Mouse (Mus musculus): Measurements from ENCODE around the gene Defb21. TPM values are rescaled to one million over a fixed set of nuclear protein-coding genes. Genes with fewer than 3 reads are reported as not detected.

Gene Defb21
- polyA plus RNA-seq (2012; rRNA removed) = not detected in 2 replicates

DNA sequence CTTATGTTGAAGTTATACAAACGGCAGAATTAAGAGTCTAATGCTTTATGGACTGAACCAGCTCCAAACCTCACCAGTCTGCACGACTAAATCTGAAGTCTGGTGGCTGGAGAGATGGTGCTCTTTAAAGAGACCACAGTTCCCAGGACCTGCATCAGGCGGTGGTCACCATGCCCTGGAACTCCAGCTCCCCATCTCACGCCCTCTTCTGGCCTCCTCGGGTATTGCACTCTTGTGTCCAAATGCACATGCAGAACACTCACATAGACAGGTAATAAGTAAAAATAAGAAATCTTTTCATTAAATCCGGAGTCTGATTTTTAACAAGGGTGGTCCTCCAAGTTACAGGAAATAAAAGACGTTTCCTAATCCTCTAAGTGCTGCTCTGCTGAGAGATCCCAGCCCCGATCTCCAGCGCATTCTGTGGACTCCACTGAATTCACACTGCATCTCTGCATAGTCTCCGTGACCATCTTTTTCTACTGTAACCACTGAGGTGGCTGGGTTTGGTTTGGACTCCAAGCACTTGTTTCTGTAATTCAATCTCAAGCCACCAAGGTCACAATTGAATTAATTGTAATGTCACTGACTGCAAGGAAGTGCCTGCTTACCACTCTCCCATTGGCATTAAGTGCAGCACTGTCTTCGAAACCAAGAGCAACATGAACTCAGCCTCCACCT lies at the start of gene Defb21:
TSS of gene Defb21 (plus strand) at position 631 of the 681 bp plus-strand sequence.

DNA sequence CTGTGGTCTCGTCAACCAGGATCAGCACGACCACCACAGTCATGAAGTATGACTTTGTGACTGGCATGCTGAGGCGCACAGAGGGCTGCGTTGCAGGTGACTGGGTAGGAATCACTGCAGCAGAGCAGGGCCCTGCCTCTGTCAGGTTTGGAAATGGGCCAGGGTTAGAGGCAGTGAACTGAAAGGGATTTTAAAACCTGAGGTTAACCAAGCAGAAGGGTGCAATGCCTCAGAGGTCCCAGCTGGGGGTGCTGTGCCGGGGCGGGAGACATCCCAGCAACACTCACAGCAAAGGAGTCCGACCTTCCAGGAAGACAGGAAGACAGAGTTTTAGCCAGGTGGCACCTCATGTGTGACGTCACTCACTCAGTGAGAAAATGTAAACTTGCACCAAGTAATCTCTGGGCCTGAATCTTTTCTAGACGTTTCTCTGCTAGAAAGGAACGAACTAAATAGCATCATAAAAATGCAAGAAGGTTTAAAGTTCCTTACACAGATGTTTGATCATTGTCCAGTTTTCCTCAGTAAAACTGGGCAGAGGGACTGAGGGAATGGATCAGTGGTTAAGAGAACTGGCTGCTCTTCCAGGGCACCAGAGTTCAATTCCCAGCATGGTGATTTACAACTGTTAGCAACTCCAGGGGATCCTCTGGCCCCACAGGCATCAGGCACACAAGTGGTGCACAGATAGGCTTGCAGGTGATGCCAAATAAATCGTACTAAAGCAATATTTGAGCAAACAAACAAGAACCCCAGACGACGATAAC lies 32.4 kb upstream of the Defb21 start, which contains the start of gene Defb29:
TSS of gene Defb29 (minus strand) at position 155 of the 767 bp plus-strand sequence.

DNA sequence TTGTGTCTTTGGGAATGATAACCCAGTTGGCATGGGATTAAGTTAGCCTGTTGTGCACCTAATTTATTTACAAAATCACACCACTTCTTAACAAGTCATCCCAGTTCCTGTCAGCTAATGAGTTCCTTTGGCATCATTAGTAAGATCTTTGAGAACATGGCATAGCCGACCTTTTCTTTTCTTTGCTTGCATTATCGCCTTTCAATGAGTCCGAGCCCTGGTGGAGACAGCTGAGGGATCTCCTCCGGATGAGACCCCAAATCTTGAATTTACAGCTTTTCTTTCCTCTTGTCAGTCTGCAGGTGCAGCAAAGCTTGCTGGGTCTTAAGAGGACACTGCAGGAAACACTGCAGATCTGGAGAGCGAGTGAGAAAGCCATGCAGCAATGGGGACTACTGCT lies 3.5 kb upstream of the Defb21 start, which contains the start of gene Gm17416:
TSS of gene Gm17416 (plus strand) at position 301 of the 400 bp plus-strand sequence.

DNA sequence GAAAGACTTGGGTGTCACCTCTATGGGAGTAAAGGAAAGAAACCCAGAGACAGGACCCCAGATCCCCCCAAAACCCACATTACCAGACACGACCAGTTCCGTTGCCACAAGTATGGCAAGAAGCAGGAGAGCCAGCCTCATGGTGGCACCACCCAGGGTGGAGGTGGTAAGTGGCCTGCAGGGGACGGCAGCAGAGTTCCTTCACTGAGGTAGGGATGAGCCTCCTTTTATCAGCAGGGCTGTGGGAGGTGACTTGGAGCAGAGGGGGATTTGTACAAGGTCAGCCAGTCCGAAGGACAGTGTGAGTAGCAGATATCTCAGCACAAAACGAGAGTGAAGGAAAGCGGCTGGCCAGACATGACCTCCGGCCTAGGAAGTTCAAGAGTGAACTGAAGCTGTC lies 7.6 kb downstream of the Defb21 start, which contains the start of gene Defb19:
TSS of gene Defb19 (minus strand) at position 206 of the 400 bp plus-strand sequence.

DNA sequence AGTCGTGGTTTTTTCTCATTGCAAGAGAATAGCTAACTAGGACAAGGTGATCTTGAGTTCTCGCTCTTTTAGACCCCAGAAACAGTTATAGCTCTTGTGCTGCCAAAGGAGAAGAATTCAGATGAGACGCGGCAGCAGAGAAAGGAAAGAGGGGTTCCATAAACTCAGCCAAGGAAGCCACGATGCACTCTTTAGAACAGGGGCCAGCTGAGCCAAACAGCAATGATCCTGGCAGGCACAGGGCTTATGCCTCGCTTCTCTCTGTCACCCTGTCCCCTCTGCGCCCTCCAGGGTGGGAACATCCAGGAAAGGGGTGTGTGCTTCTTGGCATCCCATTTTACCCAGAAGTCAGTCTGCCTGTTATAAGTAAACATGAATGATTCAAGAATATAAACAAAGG lies 26.8 kb downstream of the Defb21 start, which contains the start of gene Defb45:
TSS of gene Defb45 (minus strand) at position 101 of the 400 bp plus-strand sequence.

DNA sequence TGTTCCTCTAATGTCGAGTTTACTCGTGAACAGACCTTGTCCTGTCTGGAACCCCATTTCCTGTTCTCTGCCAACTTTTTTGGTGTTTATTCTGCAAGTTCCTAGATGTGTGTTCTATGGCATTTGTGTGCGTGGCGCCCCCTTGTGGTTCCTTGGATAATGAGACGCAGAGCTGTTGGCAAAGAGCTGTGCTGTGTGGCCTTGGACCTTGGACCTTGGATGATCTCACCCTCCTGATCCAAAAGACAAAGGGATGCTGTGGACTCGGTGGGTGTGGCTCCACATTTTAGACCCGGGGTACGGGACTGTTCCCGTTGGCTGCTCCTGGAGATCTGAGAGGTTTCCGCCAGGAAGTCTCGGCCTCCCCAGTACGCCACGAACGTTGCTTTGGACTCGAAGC lies 31.5 kb downstream of the Defb21 start, which contains the start of gene Defb36:
TSS of gene Defb36 (plus strand) at position 271 of the 400 bp plus-strand sequence.

DNA sequence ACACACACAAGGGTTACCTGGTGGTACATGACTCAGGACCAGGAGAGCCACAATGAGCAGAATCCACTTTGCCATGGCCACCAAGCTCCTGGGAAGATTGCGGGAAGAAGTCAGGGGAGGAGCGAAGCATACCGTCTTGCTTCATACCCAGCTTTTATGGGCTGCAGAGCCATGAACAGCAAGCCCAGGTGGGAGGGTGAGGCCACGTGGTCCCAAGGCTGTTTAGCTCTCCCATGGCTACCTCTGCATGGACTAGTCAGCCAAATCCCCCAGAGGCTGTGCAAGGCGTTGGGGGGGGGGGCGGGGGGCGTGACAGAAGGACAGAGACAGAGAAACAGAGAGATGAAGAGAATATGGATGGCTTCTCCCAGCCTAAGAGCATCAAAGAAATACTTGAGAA lies 50.4 kb downstream of the Defb21 start, which contains the start of gene Defb25:
TSS of gene Defb25 (minus strand) at position 101 of the 400 bp plus-strand sequence.

Other genes starting within 250 kb of the Defb21 start
- gene Rbck1, start 240.1 kb upstream of the Defb21 start, polyA plus RNA-seq (2012; rRNA removed) = 335 and 401 TPM in 2 replicates
- gene Trib3, start 228.7 kb upstream of the Defb21 start, polyA plus RNA-seq (2012; rRNA removed) = 3.9 and 6.1 TPM in 2 replicates
- gene Nrsn2, start 196.1 kb upstream of the Defb21 start, polyA plus RNA-seq (2012; rRNA removed) = 0.24 and 0.27 TPM in 2 replicates
- 47.1 and 55.3 TPM in 2 replicates for gene Sox12, start 174.7 kb upstream of the Defb21 start, polyA plus RNA-seq (2012; rRNA removed)
- gene Zcchc3, start 157.7 kb upstream of the Defb21 start, polyA plus RNA-seq (2012; rRNA removed) = 10.0 and 11.5 TPM in 2 replicates
- gene 6820408C15Rik, start 157.2 kb upstream of the Defb21 start, polyA plus RNA-seq (2012; rRNA removed) = 4.9 and 5.1 TPM in 2 replicates
- not detected in 2 replicates for gene Defb23, start 108.1 kb upstream of the Defb21 start, polyA plus RNA-seq (2012; rRNA removed)
- 0.39 TPM in 1 of 2 replicates, not detected in the other for gene Defb20, start 95.7 kb upstream of the Defb21 start, polyA plus RNA-seq (2012; rRNA removed)
- not detected in 2 replicates for gene Defb22, start 82.6 kb upstream of the Defb21 start, polyA plus RNA-seq (2012; rRNA removed)
- not detected in 2 replicates for gene Defb26, start 61.1 kb upstream of the Defb21 start, polyA plus RNA-seq (2012; rRNA removed)
- gene Defb28, start 54.5 kb upstream of the Defb21 start, polyA plus RNA-seq (2012; rRNA removed) = not detected in 2 replicates
- gene Defb29, start 32.6 kb upstream of the Defb21 start, polyA plus RNA-seq (2012; rRNA removed) = not detected in 2 replicates
- not detected in 2 replicates for gene Gm17416, start 3.4 kb upstream of the Defb21 start, polyA plus RNA-seq (2012; rRNA removed)
- gene Defb19, start 7.6 kb downstream of the Defb21 start, polyA plus RNA-seq (2012; rRNA removed) = 39.7 and 66.9 TPM in 2 replicates
- gene Defb45, start 26.7 kb downstream of the Defb21 start, polyA plus RNA-seq (2012; rRNA removed) = not detected in 2 replicates
- gene Defb36, start 31.6 kb downstream of the Defb21 start, polyA plus RNA-seq (2012; rRNA removed) = 0.46 and 0.64 TPM in 2 replicates
- gene Defb25, start 50.3 kb downstream of the Defb21 start, polyA plus RNA-seq (2012; rRNA removed) = 1.7 TPM in 1 of 2 replicates, not detected in the other
- 25.0 and 28.2 TPM in 2 replicates for gene Rem1, start 54.2 kb downstream of the Defb21 start, polyA plus RNA-seq (2012; rRNA removed)
- gene H13, start 96.7 kb downstream of the Defb21 start, polyA plus RNA-seq (2012; rRNA removed) = 330 and 441 TPM in 2 replicates
- 3.7 and 4.2 TPM in 2 replicates for gene Mcts2, start 114.3 kb downstream of the Defb21 start, polyA plus RNA-seq (2012; rRNA removed)
- 383 and 402 TPM in 2 replicates for gene Id1, start 163.5 kb downstream of the Defb21 start, polyA plus RNA-seq (2012; rRNA removed)
- gene Cox4i2, start 181.4 kb downstream of the Defb21 start, polyA plus RNA-seq (2012; rRNA removed) = 6.7 and 9.5 TPM in 2 replicates